Mouse (Mus musculus): ENCODE data around the gene Zfp628.

DNA sequence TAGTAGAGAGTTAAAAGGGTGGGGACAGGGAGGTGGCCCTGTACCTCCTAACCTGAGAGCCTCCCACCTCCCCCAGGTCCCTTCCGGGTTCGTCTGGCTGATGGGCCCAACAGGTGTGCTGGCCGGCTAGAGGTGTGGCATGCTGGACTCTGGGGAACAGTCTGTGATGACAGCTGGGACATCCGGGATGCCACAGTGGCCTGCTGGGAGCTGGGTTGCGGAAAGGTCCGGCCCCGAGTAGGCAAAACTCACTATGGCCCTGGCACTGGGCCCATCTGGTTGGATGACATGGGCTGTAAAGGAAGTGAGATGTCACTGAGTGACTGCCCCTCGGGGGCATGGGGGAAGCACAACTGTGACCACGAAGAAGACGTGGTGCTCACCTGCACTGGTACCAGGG lies 21.8 kb downstream of the Zfp628 start:
- TF ChIP-seq CTCF (IDR thresholded peaks at IDR 0.05), result no peak
- no peak for TF ChIP-seq EP300 (IDR thresholded peaks at IDR 0.05)

Data from lung, postnatal 0 days (tissue).